Mouse (Mus musculus) spleen, postnatal 36 days (tissue): ENCODE data around the gene Gp1ba.
A peak's percentile ranks its signal among the peaks of the same experiment; 100 is the strongest.

Experiments
- DNase-seq, 2 experiments: peaks; one replicate each; pipeline ENCODE4 v3.0.0; 2022; ENCODE audit warnings: low spot score in 2 of 2, mixed read lengths in 1 of 2

Gp1ba gene

GRCm38 (mm10) chr11:70638714-70639278 lies at the start of gene Gp1ba:
Gp1ba (plus strand) TSS chr11:70639122.
- DNase-seq: no peak

GRCm38 (mm10) chr11:70591733-70592132 lies 47.2 kb upstream of the Gp1ba start:
- no peak for DNase-seq

GRCm38 (mm10) chr11:70594253-70594989 lies 44.5 kb upstream of the Gp1ba start:
- no peak for DNase-seq

GRCm38 (mm10) chr11:70595638-70596037 lies 43.3 kb upstream of the Gp1ba start:
- no peak for DNase-seq

- no peak for DNase-seq
These were observed 42.8 kb upstream of the Gp1ba start for GRCm38 (mm10) chr11:70596094-70596493.

- peak in 1 of 2 experiments; percentile 16 for DNase-seq
These were observed 41.6 kb upstream of the Gp1ba start for GRCm38 (mm10) chr11:70597301-70597700.

GRCm38 (mm10) chr11:70598451-70598953 lies 40.4 kb upstream of the Gp1ba start:
- DNase-seq: no peak

GRCm38 (mm10) chr11:70605024-70605566 lies 33.8 kb upstream of the Gp1ba start:
- peak; percentile 60 to 63 for DNase-seq

GRCm38 (mm10) chr11:70606717-70607116 lies 32.2 kb upstream of the Gp1ba start:
- no peak for DNase-seq

- DNase-seq: no peak
These were observed 31.3 kb upstream of the Gp1ba start for GRCm38 (mm10) chr11:70607611-70608010.

- DNase-seq: no peak
These were observed 30.4 kb upstream of the Gp1ba start for GRCm38 (mm10) chr11:70608381-70609066.

- DNase-seq: no peak
These were observed 28.2 kb upstream of the Gp1ba start for GRCm38 (mm10) chr11:70610752-70611151.

GRCm38 (mm10) chr11:70612505-70612904 lies 26.4 kb upstream of the Gp1ba start:
- no peak for DNase-seq

GRCm38 (mm10) chr11:70615074-70615473 lies 23.8 kb upstream of the Gp1ba start:
- DNase-seq: peak; percentile 83 to 84

GRCm38 (mm10) chr11:70615516-70616093 lies 23.3 kb upstream of the Gp1ba start, which contains the start of gene 4930544D05Rik:
4930544D05Rik (plus strand) TSS chr11:70615848.
- no peak for DNase-seq

- DNase-seq: no peak
These were observed 19.8 kb upstream of the Gp1ba start, which contains the start of gene Chrne for GRCm38 (mm10) chr11:70619101-70619500. Chrne (minus strand) TSS chr11:70619216.

GRCm38 (mm10) chr11:70621972-70622814 lies 16.7 kb upstream of the Gp1ba start:
- DNase-seq: no peak

GRCm38 (mm10) chr11:70623053-70623742 lies 15.7 kb upstream of the Gp1ba start:
- no peak for DNase-seq

GRCm38 (mm10) chr11:70625473-70625872 lies 13.4 kb upstream of the Gp1ba start:
- DNase-seq: peak in 1 of 2 experiments; percentile 38

GRCm38 (mm10) chr11:70626877-70627276 lies 12.0 kb upstream of the Gp1ba start:
- no peak for DNase-seq
